Mouse (Mus musculus): Measurements from ENCODE around the gene Trim9. TPM values are rescaled to one million over a fixed set of nuclear protein-coding genes. Genes with fewer than 3 reads are reported as not detected.

The Trim9 gene
- polyA plus RNA-seq, 1 experiment from 2014 or later: 101 TPM

DNA sequence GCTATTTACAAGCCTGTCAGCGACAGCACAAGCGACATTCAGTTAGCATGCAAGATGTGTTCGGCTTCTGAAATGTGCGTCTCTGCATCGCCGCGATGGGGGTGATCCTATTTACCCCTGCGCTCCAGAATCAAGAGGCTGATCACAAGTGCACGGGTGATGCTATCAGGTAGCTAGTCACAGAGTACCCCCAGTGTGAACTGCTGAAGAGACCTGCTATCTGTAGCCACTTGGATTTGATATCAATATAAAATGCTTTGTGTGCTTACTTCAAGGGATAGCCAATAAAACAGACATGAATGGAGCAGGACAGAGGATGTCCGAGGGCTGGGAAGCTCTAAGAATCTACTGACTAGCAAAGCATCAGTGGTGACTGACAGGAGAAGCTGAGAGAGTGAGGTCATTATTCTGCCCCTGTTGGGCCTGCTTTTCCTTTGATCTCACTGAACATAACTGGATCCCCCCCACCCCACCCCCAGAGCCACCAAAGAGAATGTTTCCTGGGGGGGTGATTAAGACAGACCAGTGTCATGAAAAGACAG lies 97.7 kb downstream of the Trim9 start:
- H3K4me1 ChIP-seq: peaks cover 8% of the 10 kb centered on the region; the same call in 1 of the 2 replicates
- no peak overlapping the region for H3K4me2 ChIP-seq
- 74% methylated on average over 10 of the region's 10 CpGs for WGBS
- H3K9me3 ChIP-seq (replicated peaks): no peaks in the 10 kb centered on the region
- peaks cover 25% of the 10 kb centered on the region for H3K36me3 ChIP-seq
- no peak overlapping the region for H3K27ac ChIP-seq (replicated peaks)
- no peak for ATAC-seq (ENCODE audit: low FRiP score)
- no peak overlapping the region for H3K4me3 ChIP-seq (replicated peaks)
- H3K27me3 ChIP-seq (replicated peaks): no peaks in the 10 kb centered on the region
- no peak overlapping the region for H3K9ac ChIP-seq (replicated peaks)

DNA sequence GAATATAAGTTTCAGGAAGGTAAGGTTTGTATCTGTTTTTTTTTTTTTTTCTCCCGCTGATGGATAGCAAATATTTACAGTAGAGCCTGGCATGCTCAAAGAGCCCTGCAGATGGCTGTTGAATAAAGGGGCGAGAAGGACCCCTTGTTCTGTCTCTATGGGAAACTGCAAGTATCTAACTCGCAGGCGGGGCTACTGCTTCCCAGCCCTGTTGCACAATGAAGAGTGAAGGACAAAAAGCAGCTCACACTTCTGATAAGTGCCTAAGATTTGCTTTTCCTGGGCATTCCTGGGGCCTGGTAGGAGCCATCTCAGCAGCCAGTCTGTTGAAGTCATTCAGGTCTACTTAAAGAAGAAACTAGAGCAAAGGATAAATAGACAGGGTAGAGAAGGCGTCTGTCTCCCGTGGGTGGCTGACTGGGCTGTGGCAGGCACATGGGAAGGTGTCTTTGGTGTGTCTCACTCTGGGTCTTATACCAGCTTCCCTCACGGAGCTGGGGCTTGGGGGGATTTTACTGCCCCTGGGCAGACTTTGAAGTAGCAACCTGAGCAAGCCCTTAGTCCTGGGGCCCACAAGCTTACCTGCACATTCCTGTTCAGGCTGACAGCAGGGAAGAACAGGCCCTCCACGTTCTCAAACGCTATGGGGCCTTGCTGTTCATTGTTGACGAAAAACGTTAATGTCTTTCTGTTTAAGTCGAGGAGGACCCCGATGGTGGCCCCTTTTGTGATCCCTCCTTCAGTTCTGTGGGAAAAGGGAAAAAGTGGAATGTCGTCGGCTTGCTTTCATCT lies 99.5 kb downstream of the Trim9 start:
- Histone ChIP-seq H3K27ac (replicated peaks) (peak overlapping the region; percentile 54; the same call in 1 of the 2 replicates), H3K9me3 (replicated peaks) (no peaks in the 10 kb centered on the region), H3K4me2 (no peak overlapping the region), H3K4me3 (replicated peaks) (no peak overlapping the region), H3K9ac (replicated peaks) (no peak overlapping the region), H3K36me3 (peaks cover 25% of the 10 kb centered on the region), H3K27me3 (replicated peaks) (no peaks in the 10 kb centered on the region), H3K4me1 (peaks cover 8% of the 10 kb centered on the region; the same call in 1 of the 2 replicates)
- WGBS: 38% methylated on average over 15 of the region's 15 CpGs
- no peak for ATAC-seq (ENCODE audit: low FRiP score)

DNA sequence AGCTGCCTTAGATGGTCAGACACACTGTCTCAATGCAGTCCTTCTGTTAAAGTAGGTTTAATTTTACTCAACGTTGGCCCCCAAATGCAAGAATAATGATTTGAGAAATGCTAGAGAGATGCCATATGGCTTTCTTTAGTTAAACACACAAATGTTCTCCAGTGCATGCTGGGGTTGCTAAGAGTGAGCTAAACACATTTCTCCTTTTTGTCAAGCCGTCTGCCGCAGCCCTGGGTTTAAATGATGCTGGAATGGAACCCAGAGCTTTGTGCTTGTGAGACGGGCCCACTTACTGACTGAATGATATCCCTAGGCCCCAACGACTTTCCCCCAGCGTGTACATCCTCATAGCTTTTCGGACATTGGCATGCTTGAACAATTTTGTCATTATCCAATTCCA lies 104.9 kb downstream of the Trim9 start:
- H3K9ac ChIP-seq (replicated peaks): no peak overlapping the region
- ATAC-seq (ENCODE audit: low FRiP score): no peak
- H3K36me3 ChIP-seq: peaks cover 18% of the 10 kb centered on the region
- H3K4me1 ChIP-seq: peaks cover 7% of the 10 kb centered on the region
- 79% methylated on average over 7 of the region's 7 CpGs for WGBS
- H3K27me3 ChIP-seq (replicated peaks): no peaks in the 10 kb centered on the region
- no peak overlapping the region for H3K4me2 ChIP-seq
- no peak overlapping the region for H3K27ac ChIP-seq (replicated peaks)
- no peak overlapping the region for H3K4me3 ChIP-seq (replicated peaks)
- H3K9me3 ChIP-seq (replicated peaks): no peaks in the 10 kb centered on the region

DNA sequence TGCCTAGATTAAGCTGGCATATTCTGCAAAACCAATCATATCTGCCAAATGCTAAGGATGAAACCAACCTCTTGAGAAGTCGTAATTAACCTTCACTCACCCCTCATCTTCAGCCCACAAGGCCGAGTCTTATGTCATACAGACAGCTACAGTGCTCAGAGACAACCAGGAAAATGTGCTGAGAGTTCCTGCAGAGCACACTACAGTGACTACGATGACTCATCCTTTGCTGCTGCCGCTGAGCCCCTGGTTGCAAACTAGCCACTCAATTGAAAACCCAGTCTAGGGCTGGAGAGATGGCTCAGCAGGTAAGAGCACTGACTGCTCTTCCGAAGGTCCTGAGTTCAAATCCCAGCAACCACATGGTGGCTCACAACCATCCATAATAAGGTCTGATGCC lies 107.7 kb downstream of the Trim9 start:
- Histone ChIP-seq H3K36me3 (no peaks in the 10 kb centered on the region), H3K4me3 (replicated peaks) (no peak overlapping the region), H3K9me3 (replicated peaks) (no peaks in the 10 kb centered on the region), H3K27me3 (replicated peaks) (no peaks in the 10 kb centered on the region), H3K4me1 (peaks cover 12% of the 10 kb centered on the region), H3K4me2 (no peak overlapping the region), H3K9ac (replicated peaks) (no peak overlapping the region), H3K27ac (replicated peaks) (no peak overlapping the region)
- 81% methylated on average over 5 of the region's 5 CpGs for WGBS
- ATAC-seq (ENCODE audit: low FRiP score): no peak

DNA sequence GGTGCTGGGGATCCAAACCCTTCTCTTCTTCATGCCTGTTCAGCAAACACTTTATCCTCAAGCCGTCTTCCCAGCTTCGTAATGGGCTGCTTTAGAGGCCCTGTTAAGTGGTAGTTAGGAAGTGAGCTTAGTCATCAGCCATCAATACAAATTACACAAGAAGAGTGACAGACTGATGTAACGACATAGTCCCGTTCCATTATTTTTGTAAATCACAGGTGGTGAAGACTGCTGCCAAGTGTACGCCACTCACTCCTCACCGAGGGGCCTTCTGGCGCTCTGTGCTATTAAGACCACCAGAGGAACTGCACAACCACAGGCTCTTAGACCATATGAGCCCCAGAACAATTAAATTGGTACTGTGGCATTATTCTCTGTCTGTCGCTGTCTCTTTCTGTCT lies 108.8 kb downstream of the Trim9 start:
- H3K4me1 ChIP-seq: peaks cover 13% of the 10 kb centered on the region
- 36% methylated on average over 8 of the region's 8 CpGs for WGBS

DNA sequence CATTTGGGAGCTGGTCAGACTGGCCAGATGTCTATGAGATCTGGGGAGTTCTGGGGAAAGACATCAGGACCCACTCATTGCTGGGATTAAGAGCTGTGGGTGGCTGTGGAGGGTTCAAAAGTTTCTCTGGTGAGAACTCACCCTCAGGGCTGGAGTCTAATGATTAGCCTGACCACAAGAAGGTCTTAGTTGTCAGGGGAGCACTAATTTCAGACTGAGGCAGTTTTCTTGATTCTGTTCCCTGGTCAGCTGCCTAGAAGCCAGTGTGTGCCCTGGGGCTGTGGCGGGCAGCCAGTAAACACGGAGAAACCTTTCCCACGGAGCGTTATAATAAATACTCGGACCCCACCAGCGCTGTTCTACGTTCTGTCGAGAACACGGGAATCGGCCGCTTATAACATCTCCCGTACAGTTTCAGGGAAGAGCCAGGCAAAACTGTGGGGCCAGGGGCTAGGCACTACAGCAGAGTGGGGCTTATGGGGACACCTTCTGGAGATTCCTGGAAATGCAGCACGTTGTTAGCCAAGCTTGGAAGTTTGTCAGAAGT lies 112.4 kb downstream of the Trim9 start:
- no peaks in the 10 kb centered on the region for H3K27me3 ChIP-seq (replicated peaks)
- H3K4me3 ChIP-seq (replicated peaks): peak overlapping the region; percentile 38
- peaks cover 13% of the 10 kb centered on the region for H3K4me1 ChIP-seq
- H3K4me2 ChIP-seq: peak overlapping the region; percentile 81
- peak overlapping the region; percentile 47 for H3K9ac ChIP-seq (replicated peaks)
- 2% methylated on average over 13 of the region's 13 CpGs for WGBS
- H3K36me3 ChIP-seq: no peaks in the 10 kb centered on the region
- peak overlapping the region; percentile 64 for H3K27ac ChIP-seq (replicated peaks)
- H3K9me3 ChIP-seq (replicated peaks): no peaks in the 10 kb centered on the region
- peak; percentile 88 for ATAC-seq (ENCODE audit: low FRiP score)

More for the DNA sequence above, 108.8 kb downstream of the Trim9 start:
- Histone ChIP-seq H3K27me3 (replicated peaks) (no peaks in the 10 kb centered on the region), H3K36me3 (no peaks in the 10 kb centered on the region), H3K27ac (replicated peaks) (0 out of 2 replicates have a peak overlapping the region, but pooled peaks have one; percentile 5), H3K9ac (replicated peaks) (no peak overlapping the region), H3K4me3 (replicated peaks) (no peak overlapping the region), H3K9me3 (replicated peaks) (no peaks in the 10 kb centered on the region), H3K4me2 (no peak overlapping the region)
- no peak for ATAC-seq (ENCODE audit: low FRiP score)

DNA sequence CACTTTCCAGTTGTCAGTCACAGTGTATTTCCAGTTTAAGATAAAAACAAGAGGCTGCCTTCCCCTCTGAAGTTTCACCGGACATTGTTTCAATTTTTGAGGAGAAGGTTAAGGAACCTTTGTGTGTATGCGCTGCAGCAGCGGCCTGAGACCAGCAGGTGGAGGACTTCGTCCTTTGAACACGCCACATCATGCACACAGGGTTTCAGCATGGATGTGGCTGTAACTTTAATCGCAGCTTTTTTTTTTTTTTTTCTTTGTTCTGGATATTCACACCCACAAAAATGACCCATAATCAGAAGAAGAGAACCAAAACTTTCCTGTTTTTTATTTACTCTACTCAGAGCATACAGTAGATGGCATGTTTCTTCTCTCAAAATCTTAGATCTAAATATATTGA lies 113.0 kb downstream of the Trim9 start:
- H3K27me3 ChIP-seq (replicated peaks): no peaks in the 10 kb centered on the region
- H3K4me2 ChIP-seq: peak overlapping the region; percentile 81
- no peaks in the 10 kb centered on the region for H3K9me3 ChIP-seq (replicated peaks)
- no peaks in the 10 kb centered on the region for H3K36me3 ChIP-seq
- H3K4me1 ChIP-seq: peaks cover 13% of the 10 kb centered on the region
- H3K9ac ChIP-seq (replicated peaks): no peak overlapping the region
- peak; percentile 88 for ATAC-seq (ENCODE audit: low FRiP score)
- H3K27ac ChIP-seq (replicated peaks): no peak overlapping the region
- no peak overlapping the region for H3K4me3 ChIP-seq (replicated peaks)
- WGBS: 17% methylated on average over 6 of the region's 6 CpGs

DNA sequence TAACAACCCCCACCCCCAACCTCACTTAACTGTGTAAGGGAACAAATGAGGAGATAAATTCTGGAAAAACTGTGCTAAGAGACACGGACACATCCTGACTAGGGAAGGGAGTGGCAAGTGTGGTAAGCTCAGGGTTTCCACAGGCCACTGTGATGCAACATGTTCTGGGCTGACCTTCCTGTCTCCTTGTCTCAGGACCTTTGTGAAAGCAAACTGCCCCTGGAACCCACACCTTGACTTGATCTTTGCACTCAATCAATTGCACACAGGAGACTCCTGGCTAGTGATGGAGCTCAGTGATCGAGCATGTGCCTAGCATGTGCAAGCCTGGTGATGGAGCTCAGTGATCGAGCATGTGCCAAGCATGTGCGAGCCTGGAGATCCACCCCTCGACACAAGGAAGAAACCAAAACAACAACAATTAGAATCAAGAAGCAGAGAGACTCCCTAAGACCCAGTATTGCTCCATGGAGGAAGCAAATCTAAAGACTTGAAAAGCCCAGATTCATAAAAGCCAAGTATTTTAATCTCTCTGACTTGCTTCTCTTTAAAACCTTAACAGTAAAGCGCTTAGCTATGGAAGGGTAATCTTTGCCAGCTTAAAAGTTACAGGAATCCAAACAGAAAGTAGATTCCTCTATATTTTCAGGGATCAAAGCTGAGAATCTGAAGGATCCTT lies 113.6 kb downstream of the Trim9 start:
- 85% methylated on average over 6 of the region's 6 CpGs for WGBS

DNA sequence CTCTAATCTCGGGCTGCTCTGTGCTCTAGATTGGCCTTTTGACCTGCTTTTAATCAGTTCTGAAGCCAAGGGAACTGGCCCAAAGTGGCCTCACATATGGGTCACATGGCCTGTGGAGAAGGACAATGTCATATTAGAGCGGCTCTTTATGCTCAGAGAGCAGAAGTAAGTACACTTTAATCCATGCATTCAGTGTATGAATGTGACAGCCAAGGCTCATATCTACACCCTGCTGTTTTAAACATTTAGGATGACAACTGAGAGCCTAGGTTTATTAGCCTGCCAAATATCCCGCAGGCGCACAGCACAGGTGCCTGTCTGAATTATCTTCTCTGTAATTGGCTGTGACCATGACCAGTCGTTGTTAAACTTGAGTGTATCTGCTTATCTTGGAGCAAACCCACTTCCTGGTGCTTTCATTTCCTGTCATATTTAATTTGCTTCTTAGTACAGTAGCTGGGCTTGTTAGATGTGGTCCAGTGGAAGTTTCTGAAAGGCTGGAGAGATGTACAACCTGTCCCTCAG lies 115.3 kb downstream of the Trim9 start:
- peaks cover 13% of the 10 kb centered on the region for H3K4me1 ChIP-seq
- H3K4me3 ChIP-seq (replicated peaks): no peak overlapping the region
- no peak overlapping the region for H3K9ac ChIP-seq (replicated peaks)
- no peak for ATAC-seq (ENCODE audit: low FRiP score)
- 44% methylated on average over 5 of the region's 5 CpGs for WGBS
- no peaks in the 10 kb centered on the region for H3K36me3 ChIP-seq
- no peak overlapping the region for H3K27ac ChIP-seq (replicated peaks)
- H3K27me3 ChIP-seq (replicated peaks): no peaks in the 10 kb centered on the region
- no peaks in the 10 kb centered on the region for H3K9me3 ChIP-seq (replicated peaks)
- H3K4me2 ChIP-seq: no peak overlapping the region

More for the DNA sequence above, 113.6 kb downstream of the Trim9 start:
- H3K9me3 ChIP-seq (replicated peaks): no peaks in the 10 kb centered on the region
- ATAC-seq (ENCODE audit: low FRiP score): no peak
- no peaks in the 10 kb centered on the region for H3K36me3 ChIP-seq
- no peak overlapping the region for H3K4me2 ChIP-seq
- no peak overlapping the region for H3K4me3 ChIP-seq (replicated peaks)
- H3K27ac ChIP-seq (replicated peaks): no peak overlapping the region
- peaks cover 8% of the 10 kb centered on the region for H3K4me1 ChIP-seq
- no peak overlapping the region for H3K9ac ChIP-seq (replicated peaks)
- H3K27me3 ChIP-seq (replicated peaks): no peaks in the 10 kb centered on the region

DNA sequence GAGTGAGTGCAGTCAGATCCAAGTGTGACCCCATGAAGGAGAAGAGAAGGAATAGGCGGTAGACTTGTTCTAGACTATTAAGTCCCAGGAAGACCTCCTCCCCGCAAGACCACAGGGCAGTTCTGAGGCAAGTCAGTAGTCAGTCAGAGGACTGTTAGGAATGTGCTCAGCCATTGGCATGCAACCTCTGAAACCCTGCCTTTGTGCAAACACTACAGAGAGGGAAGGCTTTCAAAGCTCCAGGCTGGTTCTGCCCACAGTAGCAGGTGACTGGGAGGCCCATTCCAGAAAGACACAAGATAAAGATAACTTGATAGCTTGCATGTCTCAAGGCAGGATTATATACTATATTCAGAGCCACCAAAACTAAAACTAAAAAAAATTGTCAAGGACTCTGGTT lies 116.1 kb downstream of the Trim9 start, which contains the start of gene Pygl:
Gene Pygl, minus strand, starts transcription at position 195 of the 400 bp plus-strand sequence.
- Histone ChIP-seq H3K4me3 (replicated peaks) (no peak within 1 kb of the TSS), H3K9ac (replicated peaks) (no peak within 1 kb of the TSS), H3K4me2 (no peak within 1 kb of the TSS), H3K4me1 (peaks cover 19% of the 10 kb centered on the region), H3K27me3 (replicated peaks) (no peaks in the 10 kb centered on the region), H3K36me3 (no peaks in the 10 kb centered on the region), H3K9me3 (replicated peaks) (no peaks in the 10 kb centered on the region), H3K27ac (replicated peaks) (no peak within 1 kb of the TSS; the same call in 1 of the 2 replicates)
- ATAC-seq (ENCODE audit: low FRiP score): no peak
- 90% methylated on average over 2 of the region's 2 CpGs for WGBS

DNA sequence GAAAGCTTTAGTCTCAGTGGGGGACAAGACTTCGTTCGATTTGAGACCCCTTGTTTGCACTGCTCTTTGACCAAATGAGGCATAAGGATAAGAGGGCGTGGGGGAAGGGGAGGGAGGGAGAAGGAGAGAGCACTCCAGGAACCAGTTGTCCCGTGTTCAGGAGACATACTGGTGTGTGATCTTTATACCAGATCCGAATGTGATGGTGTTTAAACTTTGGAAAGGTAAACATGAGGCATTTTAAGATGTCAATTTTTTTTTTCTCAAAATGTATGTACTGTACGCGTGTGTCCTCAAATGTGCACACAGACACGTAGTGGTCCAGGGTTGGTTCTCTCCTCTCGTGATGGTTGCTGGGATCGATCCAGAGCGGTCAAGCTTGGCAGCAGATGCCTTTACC lies 119.3 kb downstream of the Trim9 start:
- 72% methylated on average over 11 of the region's 11 CpGs for WGBS
- H3K9ac ChIP-seq (replicated peaks): no peak overlapping the region
- no peak overlapping the region for H3K4me3 ChIP-seq (replicated peaks)
- no peak overlapping the region for H3K27ac ChIP-seq (replicated peaks)
- 0 out of 2 replicates have a peak, but pooled peaks cover 4% of the 10 kb centered on the region for H3K27me3 ChIP-seq (replicated peaks)
- no peaks in the 10 kb centered on the region for H3K9me3 ChIP-seq (replicated peaks)
- peaks cover 14% of the 10 kb centered on the region for H3K4me1 ChIP-seq
- H3K36me3 ChIP-seq: no peaks in the 10 kb centered on the region
- ATAC-seq (ENCODE audit: low FRiP score): no peak
- H3K4me2 ChIP-seq: peak overlapping the region; percentile 94; the same call in 1 of the 2 replicates

Measured in neural tube, embryonic 15.5 days (tissue).